ENCODE assay signal across 9 mouse cellular contexts in the genomic region with DNA sequence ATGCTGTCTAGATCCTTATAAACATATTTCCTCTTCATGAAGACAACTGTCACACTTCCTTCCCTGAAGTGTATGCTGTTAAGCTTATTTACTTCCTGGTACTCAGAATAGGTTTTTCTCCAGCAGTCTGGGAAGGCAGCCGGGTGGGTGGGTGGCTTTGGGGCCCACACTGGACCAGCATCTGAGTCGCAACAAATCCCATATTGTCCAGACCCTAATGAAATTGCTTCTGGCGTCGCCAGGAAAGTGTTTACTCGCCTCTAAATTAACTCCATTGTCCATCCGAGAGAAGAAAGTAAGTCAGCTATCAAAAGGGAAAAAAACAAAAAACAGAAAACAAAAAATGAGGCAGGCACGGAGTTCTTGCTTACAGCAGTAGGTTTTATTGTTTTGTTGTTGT.
DNase-seq lines count a peak whose midpoint lies in the region; ATAC-seq lines count a peak whose summit lies in the region.
"Had no signal": no experiment of that assay in that cellular context is flagged by ENCODE, and none has a peak within 500 bp of the region (broad histone marks: within the 10 kb centered on the region; RNA-seq: fewer than 3 reads in every experiment).

No protein-coding gene starts in this region.

- no peak for DNase-seq in heart, embryonic 10.5 days (ENCODE audit: low spot score)
- DNase-seq in heart, postnatal 10 days, result no peak
- peak; percentile 14 for DNase-seq in CD4-positive helper T cell, adult 2 months (ENCODE audit: low read depth, low spot score)
- no peak for DNase-seq in right cerebral cortex, postnatal 4 days
- no peak for DNase-seq in adrenal gland, adult 2 months
- DNase-seq in lung, postnatal 36 days, result no peak

- H3K27me3 ChIP-seq in heart, embryonic 10.5 days (ENCODE audit: insufficient read depth, poor library complexity, severe bottlenecking), result no peaks in the 10 kb centered on the region; the same call in 1 of the 2 replicates
- H3K27me3 ChIP-seq in forebrain, embryonic 16.5 days (replicated peaks; ENCODE audit: control insufficient read depth, insufficient read depth, low read length), result no peaks in the 10 kb centered on the region
- no peaks in the 10 kb centered on the region; the same call in none of the 2 replicates for H3K27me3 ChIP-seq in liver, embryonic 16.5 days (ENCODE audit: control insufficient read depth, insufficient read depth, low read depth, low read length)
- H3K27me3 ChIP-seq: CH12.LX had no signal

- H3K27ac ChIP-seq in heart, embryonic 10.5 days, result peak overlapping the region; percentile 94
- no peak overlapping the region; the same call in 1 of the 2 replicates for H3K27ac ChIP-seq in forebrain, embryonic 16.5 days (ENCODE audit: low read length)
- H3K27ac ChIP-seq in liver, embryonic 16.5 days (ENCODE audit: low read length), result no peak overlapping the region

- H3K4me2 ChIP-seq in forebrain, embryonic 16.5 days (ENCODE audit: low read length), result peak overlapping the region; percentile 74
- H3K4me2 ChIP-seq in liver, embryonic 16.5 days (ENCODE audit: low read depth, low read length), result peak overlapping the region; percentile 39; the same call in 1 of the 2 replicates

- intact Hi-C loops in heart, postnatal 10 days (cut with DNase I), result no loop called here

- ATAC-seq in forebrain, embryonic 16.5 days, result no peak
- ATAC-seq in liver, embryonic 16.5 days (ENCODE audit: low read depth), result no peak

- H3K4me1 ChIP-seq in heart, embryonic 10.5 days, result peaks cover 19% of the 10 kb centered on the region
- H3K4me1 ChIP-seq in forebrain, embryonic 16.5 days (replicated peaks; ENCODE audit: control insufficient read depth, insufficient read depth, low read length), result peaks cover 22% of the 10 kb centered on the region
- no peaks in the 10 kb centered on the region for H3K4me1 ChIP-seq in liver, embryonic 16.5 days (ENCODE audit: control insufficient read depth, low read depth, low read length)

- WGBS in heart, embryonic 10.5 days, result 11% methylated on average over 7 of the region's 7 CpGs
- 3% methylated on average over 7 of the region's 7 CpGs for WGBS in forebrain, embryonic 16.5 days
- WGBS in liver, embryonic 16.5 days (ENCODE audit: insufficient replicate concordance), result 19% methylated on average over 7 of the region's 7 CpGs

- H3K36me3 ChIP-seq in heart, embryonic 10.5 days, result no peaks in the 10 kb centered on the region
- no peaks in the 10 kb centered on the region for H3K36me3 ChIP-seq in forebrain, embryonic 16.5 days (ENCODE audit: control insufficient read depth, insufficient read depth)
- H3K36me3 ChIP-seq in liver, embryonic 16.5 days (ENCODE audit: control insufficient read depth, insufficient read depth), result no peaks in the 10 kb centered on the region

- peak overlapping the region; percentile 60 for H3K4me3 ChIP-seq in heart, embryonic 10.5 days
- H3K4me3 ChIP-seq in forebrain, embryonic 16.5 days (replicated peaks; ENCODE audit: low read length), result peak overlapping the region; percentile 42
- no peak overlapping the region for H3K4me3 ChIP-seq in liver, embryonic 16.5 days (ENCODE audit: low read depth, low read length)

- no peaks in the 10 kb centered on the region for H3K9me3 ChIP-seq in heart, embryonic 10.5 days
- H3K9me3 ChIP-seq in forebrain, embryonic 16.5 days (ENCODE audit: control insufficient read depth, low read length), result no peaks in the 10 kb centered on the region
- H3K9me3 ChIP-seq in liver, embryonic 16.5 days (replicated peaks; ENCODE audit: control insufficient read depth, low read length), result no peaks in the 10 kb centered on the region

- H3K9ac ChIP-seq in forebrain, embryonic 16.5 days (replicated peaks; ENCODE audit: low read depth, low read length), result no peak overlapping the region; the same call in 1 of the 2 replicates
- no peak overlapping the region for H3K9ac ChIP-seq in liver, embryonic 16.5 days (ENCODE audit: low read depth, low read length)
